Mouse (Mus musculus): Measurements from ENCODE around the gene Robo1.

Robo1 gene

GRCm38 (mm10) chr16:72686480-72687053, 378.5 kb downstream of the Robo1 start:
- DNase-seq = no peak

GRCm38 (mm10) chr16:72687651-72688050, 379.5 kb downstream of the Robo1 start:
- DNase-seq = peak; percentile 70

GRCm38 (mm10) chr16:72688185-72688681, 380.1 kb downstream of the Robo1 start:
- DNase-seq = no peak

- no peak for DNase-seq
Observed at GRCm38 (mm10) chr16:72691909-72692308, 383.8 kb downstream of the Robo1 start.

GRCm38 (mm10) chr16:72693446-72694274, 385.6 kb downstream of the Robo1 start:
- DNase-seq = no peak

GRCm38 (mm10) chr16:72694787-72695186, 386.7 kb downstream of the Robo1 start:
- no peak for DNase-seq

GRCm38 (mm10) chr16:72699238-72700006, 391.3 kb downstream of the Robo1 start:
- no peak for DNase-seq

GRCm38 (mm10) chr16:72700297-72700696, 392.2 kb downstream of the Robo1 start:
- no peak for DNase-seq

GRCm38 (mm10) chr16:72703486-72703885, 395.4 kb downstream of the Robo1 start:
- DNase-seq = no peak

GRCm38 (mm10) chr16:72705851-72706250, 397.7 kb downstream of the Robo1 start:
- DNase-seq = no peak

- DNase-seq = no peak
Observed at GRCm38 (mm10) chr16:72708526-72708925, 400.4 kb downstream of the Robo1 start.

- no peak for DNase-seq
Observed at GRCm38 (mm10) chr16:72717118-72717802, 409.2 kb downstream of the Robo1 start.

GRCm38 (mm10) chr16:72719063-72719462, 411.0 kb downstream of the Robo1 start:
- no peak for DNase-seq

GRCm38 (mm10) chr16:72720979-72721378, 412.9 kb downstream of the Robo1 start:
- DNase-seq = no peak

- peak; percentile 18 for DNase-seq
Observed at GRCm38 (mm10) chr16:72721713-72722481, 413.8 kb downstream of the Robo1 start.

GRCm38 (mm10) chr16:72734234-72734633, 426.1 kb downstream of the Robo1 start:
- DNase-seq = peak; percentile 32

GRCm38 (mm10) chr16:72735175-72735574, 427.1 kb downstream of the Robo1 start:
- DNase-seq = no peak

- no peak for DNase-seq
Observed at GRCm38 (mm10) chr16:72735588-72735987, 427.5 kb downstream of the Robo1 start.

- DNase-seq = peak; percentile 79
Observed at GRCm38 (mm10) chr16:72737154-72737553, 429.0 kb downstream of the Robo1 start.

- no peak for DNase-seq
Observed at GRCm38 (mm10) chr16:72740218-72740617, 432.1 kb downstream of the Robo1 start.

- no peak for DNase-seq
Observed at GRCm38 (mm10) chr16:72747696-72748095, 439.6 kb downstream of the Robo1 start.
